In genomic region chr2:180311147-180311546, GRCm38 (mm10) we compare ENCODE assay signal across 37 mouse cellular contexts. TPM values are rescaled to one million over a fixed set of nuclear protein-coding genes. Genes with fewer than 3 reads are reported as not detected.
A peak's percentile ranks its signal among the peaks of the same experiment; 100 is the strongest.
DNase-seq lines count a peak whose midpoint lies in the region; ATAC-seq and TF ChIP-seq lines count a peak whose summit lies in the region.
"Had no signal": no experiment of that assay in that cellular context is flagged by ENCODE, and none has a peak within 500 bp of the region (broad histone marks: within the 10 kb centered on the region; RNA-seq: fewer than 3 reads in every experiment).

No protein-coding gene starts in this region.

- ATAC-seq in lung, embryonic 15.5 days (ENCODE audit: borderline replicate concordance, extremely low read depth, low FRiP score, low TSS enrichment): no peak
- peak; percentile 52; the same call in 1 of the 2 replicates for ATAC-seq in heart, embryonic 12.5 days (ENCODE audit: insufficient number of reproducible peaks, low FRiP score)
- peak; percentile 56 for ATAC-seq in heart, postnatal 0 days (ENCODE audit: insufficient read depth, low read depth)
- ATAC-seq in megakaryocyte-erythroid progenitor cell, adult 5-6 weeks (replicated peaks; ENCODE audit: low FRiP score, low TSS enrichment, poor library complexity, severe bottlenecking): no peak
- ATAC-seq: activated CD4-positive, CD25-positive, alpha-beta regulatory T cell, adult 4 months; forebrain, postnatal 0 days; intestine, postnatal 0 days had no signal

- 0 out of 2 replicates have a peak overlapping the region, but pooled peaks have one; percentile 2 for H3K27ac ChIP-seq in lung, embryonic 15.5 days
- 0 out of 2 replicates have a peak overlapping the region, but pooled peaks have one; percentile 28 for H3K27ac ChIP-seq in heart, embryonic 12.5 days (ENCODE audit: poor library complexity, severe bottlenecking)
- 0 out of 2 replicates have a peak overlapping the region, but pooled peaks have one; percentile 17 for H3K27ac ChIP-seq in heart, postnatal 0 days (ENCODE audit: low read depth)
- H3K27ac ChIP-seq: embryonic facial prominence, embryonic 13.5 days; hindbrain, embryonic 14.5 days; limb, embryonic 12.5 days; liver, embryonic 15.5 days; macrophage; stomach, postnatal 0 days had no signal

- DNase-seq in lung, postnatal 4 days: no peak
- DNase-seq in heart, adult 8-10 months (ENCODE audit: low spot score): peak; percentile 26
- DNase-seq in heart, postnatal 0 days (ENCODE audit: low spot score): peak; percentile 31
- no peak for DNase-seq in ovary, adult 18-20 months (ENCODE audit: low spot score)
- DNase-seq in left cerebral cortex, adult 8-10 months (ENCODE audit: low spot score in 2 of 2): no peak
- DNase-seq: adrenal gland, postnatal 14 days; B cell, adult 2 months; cerebellum, adult 11-12 months; cerebellum, adult 9-11 months; forebrain, postnatal 0 days; kidney, postnatal 14 days; layer of hippocampus, adult 9-11 months; midbrain, embryonic 14.5 days; right cerebral cortex, postnatal 4 days; thymus, postnatal 4 days had no signal

- H3K4me3 ChIP-seq in lung, embryonic 15.5 days: no peak overlapping the region
- no peak overlapping the region for H3K4me3 ChIP-seq in heart, embryonic 12.5 days
- no peak overlapping the region for H3K4me3 ChIP-seq in heart, postnatal 0 days (ENCODE audit: low read depth, low read length)
- H3K4me3 ChIP-seq: embryonic facial prominence, embryonic 13.5 days; erythroblast, embryonic 14.5 days; limb, embryonic 12.5 days; liver, embryonic 15.5 days had no signal

- peaks cover 22% of the 10 kb centered on the region for H3K4me1 ChIP-seq in lung, embryonic 15.5 days
- peaks cover 23% of the 10 kb centered on the region for H3K4me1 ChIP-seq in heart, embryonic 12.5 days (replicated peaks)
- H3K4me1 ChIP-seq in heart, postnatal 0 days (ENCODE audit: control insufficient read depth, insufficient read depth): peaks cover 7% of the 10 kb centered on the region; the same call in 1 of the 2 replicates
- H3K4me1 ChIP-seq: embryonic facial prominence, embryonic 13.5 days; limb, embryonic 12.5 days; liver, embryonic 15.5 days had no signal

- no peaks in the 10 kb centered on the region for H3K9me3 ChIP-seq in lung, embryonic 15.5 days
- no peaks in the 10 kb centered on the region for H3K9me3 ChIP-seq in heart, embryonic 12.5 days (replicated peaks)
- no peaks in the 10 kb centered on the region for H3K9me3 ChIP-seq in heart, postnatal 0 days (replicated peaks; ENCODE audit: control insufficient read depth, low read length)
- H3K9me3 ChIP-seq: embryonic facial prominence, embryonic 13.5 days; limb, embryonic 12.5 days; liver, embryonic 15.5 days had no signal

- TF ChIP-seq EP300 in heart, postnatal 0 days (IDR thresholded peaks at IDR 0.05; ENCODE audit: low read depth): no peak

- no peaks in the 10 kb centered on the region for H3K36me3 ChIP-seq in lung, embryonic 15.5 days
- no peaks in the 10 kb centered on the region for H3K36me3 ChIP-seq in heart, embryonic 12.5 days
- H3K36me3 ChIP-seq in heart, postnatal 0 days (replicated peaks; ENCODE audit: control insufficient read depth, insufficient read depth, low read length): no peaks in the 10 kb centered on the region
- H3K36me3 ChIP-seq: embryonic facial prominence, embryonic 13.5 days; limb, embryonic 12.5 days; liver, embryonic 15.5 days had no signal

- H3K9ac ChIP-seq in lung, embryonic 15.5 days: no peak overlapping the region
- H3K9ac ChIP-seq in heart, embryonic 12.5 days: no peak overlapping the region
- no peak overlapping the region for H3K9ac ChIP-seq in heart, postnatal 0 days (replicated peaks; ENCODE audit: low read depth, low read length)
- H3K9ac ChIP-seq: embryonic facial prominence, embryonic 13.5 days; forebrain, postnatal 0 days; hindbrain, embryonic 14.5 days; limb, embryonic 12.5 days; liver, embryonic 15.5 days had no signal

- TF ChIP-seq CTCF in heart, postnatal 0 days (IDR thresholded peaks at IDR 0.05; ENCODE audit: low read depth): no peak

- H3K27me3 ChIP-seq in lung, embryonic 15.5 days: no peaks in the 10 kb centered on the region
- H3K27me3 ChIP-seq in heart, embryonic 12.5 days (replicated peaks): no peaks in the 10 kb centered on the region
- H3K27me3 ChIP-seq in heart, postnatal 0 days (ENCODE audit: control insufficient read depth, insufficient read depth, low read length): no peaks in the 10 kb centered on the region
- H3K27me3 ChIP-seq: embryonic facial prominence, embryonic 13.5 days; limb, embryonic 12.5 days; liver, embryonic 15.5 days had no signal

- WGBS in lung, embryonic 15.5 days: 61% methylated on average over 4 of the region's 4 CpGs
- WGBS in heart, embryonic 12.5 days: 28% methylated on average over 4 of the region's 4 CpGs
- WGBS in heart, postnatal 0 days: 23% methylated on average over 4 of the region's 4 CpGs

- no peak overlapping the region for H3K4me2 ChIP-seq in lung, embryonic 15.5 days
- no peak overlapping the region for H3K4me2 ChIP-seq in heart, embryonic 12.5 days
- no peak overlapping the region for H3K4me2 ChIP-seq in heart, postnatal 0 days (ENCODE audit: low read depth, low read length)
- H3K4me2 ChIP-seq: embryonic facial prominence, embryonic 13.5 days; hindbrain, embryonic 14.5 days; limb, embryonic 12.5 days; liver, embryonic 15.5 days had no signal

RNA-seq across cellular contexts. Expression of gene Rbbp8nl, which starts 21.5 kb away (rescaled TPM):
- 2.3 and 3.1 TPM in 2 replicates for polyA plus RNA-seq in lung, embryonic 15.5 days (2015; fragmentation: Nextera tagmentation; extraction: Ambion mirVana)
- not detected for total RNA-seq in heart, adult 8-10 months (2022)
- not detected in 2 replicates for polyA plus RNA-seq in heart, embryonic 12.5 days (2016; fragmentation: Nextera tagmentation; extraction: Ambion mirVana)
- not detected in 2 replicates for total RNA-seq in heart, postnatal 0 days (2014; rRNA removed; ENCODE audit: low replicate concordance)
- not detected in 2 replicates for polyA plus RNA-seq in heart, postnatal 0 days (2015; fragmentation: Nextera tagmentation; extraction: Ambion mirVana)
- not detected for total RNA-seq in left cerebral cortex, adult 8-10 months (2022)
- total RNA-seq in megakaryocyte-erythroid progenitor cell, adult 5-6 weeks (2014; fragmentation: Nextera tagmentation): not detected in 2 replicates
- total RNA-seq in megakaryocyte-erythroid progenitor cell, adult 5-6 weeks (2017): not detected in 2 replicates
- total RNA-seq: adrenal gland, postnatal 14 days; common myeloid progenitor, adult 5-6 weeks; forebrain, postnatal 0 days; gastrocnemius, adult 8-10 months; gastrocnemius, postnatal 4 days; hematopoietic stem cell, adult 5-6 weeks; left cerebral cortex, postnatal 25 days; liver, adult 2 months; monocyte, adult 5-6 weeks had no signal
- polyA plus RNA-seq: activated CD4-positive, CD25-positive, alpha-beta regulatory T cell, adult 4 months; erythroblast, embryonic 14.5 days; forebrain, postnatal 0 days; hindbrain, embryonic 14.5 days; liver, adult 2 months; liver, embryonic 15.5 days; macrophage; midbrain, embryonic 14.5 days; neural tube, embryonic 14.5 days; spleen, adult 2 months had no signal

RNA-seq across cellular contexts. Expression of gene Gata5, which starts 23.4 kb away (rescaled TPM):
- 26.2 and 27.8 TPM in 2 replicates for polyA plus RNA-seq in lung, embryonic 15.5 days (2015; fragmentation: Nextera tagmentation; extraction: Ambion mirVana)
- 1 to 10 TPM in 1 of 4 experiments, under 1 TPM in 3; 0.68 to 1.2 (median 0.80) TPM for total RNA-seq in heart, adult 8-10 months (2022)
- polyA plus RNA-seq in heart, embryonic 12.5 days (2016; fragmentation: Nextera tagmentation; extraction: Ambion mirVana): 24.7 and 28.4 TPM in 2 replicates
- total RNA-seq in heart, postnatal 0 days (2014; rRNA removed; ENCODE audit: low replicate concordance): 2.7 and 5.7 TPM in 2 replicates
- polyA plus RNA-seq in heart, postnatal 0 days (2015; fragmentation: Nextera tagmentation; extraction: Ambion mirVana): 1.2 and 1.8 TPM in 2 replicates
- not detected for total RNA-seq in left cerebral cortex, adult 8-10 months (2022)
- not detected in 2 replicates for total RNA-seq in megakaryocyte-erythroid progenitor cell, adult 5-6 weeks (2014; fragmentation: Nextera tagmentation)
- total RNA-seq in megakaryocyte-erythroid progenitor cell, adult 5-6 weeks (2017): not detected in 2 replicates
- total RNA-seq: common myeloid progenitor, adult 5-6 weeks; forebrain, postnatal 0 days; gastrocnemius, adult 8-10 months; hematopoietic stem cell, adult 5-6 weeks; left cerebral cortex, postnatal 25 days; monocyte, adult 5-6 weeks had no signal
- polyA plus RNA-seq: activated CD4-positive, CD25-positive, alpha-beta regulatory T cell, adult 4 months; embryonic facial prominence, embryonic 13.5 days; erythroblast, embryonic 14.5 days; forebrain, postnatal 0 days; macrophage; midbrain, embryonic 14.5 days; neural tube, embryonic 14.5 days; thymus, postnatal 0 days had no signal

RNA-seq across cellular contexts. Expression of gene Cables2, which starts 37.9 kb away (rescaled TPM):
- 14.1 and 16.5 TPM in 2 replicates for polyA plus RNA-seq in lung, embryonic 15.5 days (2015; fragmentation: Nextera tagmentation; extraction: Ambion mirVana)
- total RNA-seq in heart, adult 8-10 months (2022): 10 to 100 TPM; 12.1 to 14.1 (median 12.6) TPM
- polyA plus RNA-seq in heart, embryonic 12.5 days (2016; fragmentation: Nextera tagmentation; extraction: Ambion mirVana): 15.8 and 16.2 TPM in 2 replicates
- total RNA-seq in heart, postnatal 0 days (2014; rRNA removed; ENCODE audit: low replicate concordance): 14.6 and 15.3 TPM in 2 replicates
- polyA plus RNA-seq in heart, postnatal 0 days (2015; fragmentation: Nextera tagmentation; extraction: Ambion mirVana): 6.2 and 6.5 TPM in 2 replicates
- 10 to 100 TPM; 27.2 to 31.6 (median 27.7) TPM for total RNA-seq in left cerebral cortex, adult 8-10 months (2022)
- total RNA-seq in megakaryocyte-erythroid progenitor cell, adult 5-6 weeks (2014; fragmentation: Nextera tagmentation): 13.8 and 14.4 TPM in 2 replicates
- 7.4 and 20.8 TPM in 2 replicates for total RNA-seq in megakaryocyte-erythroid progenitor cell, adult 5-6 weeks (2017)

RNA-seq across cellular contexts. Expression of gene Rps21, which starts 54.0 kb away (rescaled TPM):
- polyA plus RNA-seq in lung, embryonic 15.5 days (2015; fragmentation: Nextera tagmentation; extraction: Ambion mirVana): 477 and 524 TPM in 2 replicates
- 100 to 1,000 TPM; 452 to 674 (median 565) TPM for total RNA-seq in heart, adult 8-10 months (2022)
- 336 and 349 TPM in 2 replicates for polyA plus RNA-seq in heart, embryonic 12.5 days (2016; fragmentation: Nextera tagmentation; extraction: Ambion mirVana)
- 706 and 957 TPM in 2 replicates for total RNA-seq in heart, postnatal 0 days (2014; rRNA removed; ENCODE audit: low replicate concordance)
- polyA plus RNA-seq in heart, postnatal 0 days (2015; fragmentation: Nextera tagmentation; extraction: Ambion mirVana): 356 and 378 TPM in 2 replicates
- total RNA-seq in left cerebral cortex, adult 8-10 months (2022): 100 to 1,000 TPM; 616 to 845 (median 743) TPM
- 3,693 and 4,041 TPM in 2 replicates for total RNA-seq in megakaryocyte-erythroid progenitor cell, adult 5-6 weeks (2014; fragmentation: Nextera tagmentation)
- 2,831 and 3,324 TPM in 2 replicates for total RNA-seq in megakaryocyte-erythroid progenitor cell, adult 5-6 weeks (2017)

Comparison
In these comparisons a context has a peak if more than half of its experiments do, and no peak if none do; other contexts are left out.
1. ATAC-seq: peak in heart, embryonic 12.5 days (single experiment) and heart, postnatal 0 days (single experiment); none in lung, embryonic 15.5 days (single experiment) and megakaryocyte-erythroid progenitor cell, adult 5-6 weeks (single experiment).
2. DNase-seq: peak in heart, adult 8-10 months (single experiment) and heart, postnatal 0 days (single experiment); none in lung, postnatal 4 days (0 of 2), ovary, adult 18-20 months (single experiment) and left cerebral cortex, adult 8-10 months (0 of 2).
3. Peak in every context shown above with its lines, with median percentiles within 50 percentile points of each other: H3K27ac ChIP-seq.